Mouse (Mus musculus): Measurements from ENCODE around the gene Il21r.

The Il21r gene

GRCm38 (mm10) chr7:125637220-125638140 lies 34.3 kb downstream of the Il21r start:
- DNase-seq (ENCODE audit: extremely low read depth, insufficient read length, low spot score), result no peak

GRCm38 (mm10) chr7:125638376-125638775 lies 35.1 kb downstream of the Il21r start:
- no peak for DNase-seq (ENCODE audit: extremely low read depth, insufficient read length, low spot score)

- no peak for DNase-seq (ENCODE audit: extremely low read depth, insufficient read length, low spot score)
Measured at GRCm38 (mm10) chr7:125638870-125639386, 35.7 kb downstream of the Il21r start.

- DNase-seq (ENCODE audit: extremely low read depth, insufficient read length, low spot score), result no peak
Measured at GRCm38 (mm10) chr7:125643880-125644279, 40.7 kb downstream of the Il21r start.

- DNase-seq (ENCODE audit: extremely low read depth, insufficient read length, low spot score), result no peak
Measured at GRCm38 (mm10) chr7:125645413-125645812, 42.2 kb downstream of the Il21r start.

- DNase-seq (ENCODE audit: extremely low read depth, insufficient read length, low spot score), result no peak
Measured at GRCm38 (mm10) chr7:125649013-125649412, 45.8 kb downstream of the Il21r start.

GRCm38 (mm10) chr7:125657511-125657910 lies 54.3 kb downstream of the Il21r start:
- DNase-seq (ENCODE audit: extremely low read depth, insufficient read length, low spot score), result no peak

GRCm38 (mm10) chr7:125663654-125664053 lies 60.4 kb downstream of the Il21r start:
- DNase-seq (ENCODE audit: extremely low read depth, insufficient read length, low spot score), result no peak

- DNase-seq (ENCODE audit: extremely low read depth, insufficient read length, low spot score), result no peak
Measured at GRCm38 (mm10) chr7:125670865-125671264, 67.6 kb downstream of the Il21r start.

GRCm38 (mm10) chr7:125671396-125671795 lies 68.2 kb downstream of the Il21r start:
- no peak for DNase-seq (ENCODE audit: extremely low read depth, insufficient read length, low spot score)

- DNase-seq (ENCODE audit: extremely low read depth, insufficient read length, low spot score), result no peak
Measured at GRCm38 (mm10) chr7:125674916-125675315, 71.7 kb downstream of the Il21r start.

- DNase-seq (ENCODE audit: extremely low read depth, insufficient read length, low spot score), result no peak
Measured at GRCm38 (mm10) chr7:125678756-125679155, 75.5 kb downstream of the Il21r start.

GRCm38 (mm10) chr7:125679936-125680335 lies 76.7 kb downstream of the Il21r start:
- DNase-seq (ENCODE audit: extremely low read depth, insufficient read length, low spot score), result no peak

Measured in 3134 (cell line).